Mouse (Mus musculus) heart, adult 2 months (tissue): Measurements from ENCODE around the gene Fgfr2.
"Not testable (repeated sequence)": the region's sequence is repeated elsewhere in the genome, so short reads cannot be mapped to it uniquely, and the experiment has no call there.

Source experiments
- CTCF ChIP-seq: fragments of 200-600 bp; IDR thresholded peaks from 2 replicates; pipeline ENCODE4 v1.8.1; 2022; ENCODE audit warnings: antibody characterized with exemption, mild to moderate bottlenecking, moderate library complexity
- POLR2A ChIP-seq: fragments of 200-500 bp; IDR thresholded peaks from 2 replicates; pipeline ENCODE4 v1.6.1; 2011; ENCODE audit warnings: mild to moderate bottlenecking, low read depth, low read length, control low read depth; ENCODE audit not compliant: insufficient read depth

DNA sequence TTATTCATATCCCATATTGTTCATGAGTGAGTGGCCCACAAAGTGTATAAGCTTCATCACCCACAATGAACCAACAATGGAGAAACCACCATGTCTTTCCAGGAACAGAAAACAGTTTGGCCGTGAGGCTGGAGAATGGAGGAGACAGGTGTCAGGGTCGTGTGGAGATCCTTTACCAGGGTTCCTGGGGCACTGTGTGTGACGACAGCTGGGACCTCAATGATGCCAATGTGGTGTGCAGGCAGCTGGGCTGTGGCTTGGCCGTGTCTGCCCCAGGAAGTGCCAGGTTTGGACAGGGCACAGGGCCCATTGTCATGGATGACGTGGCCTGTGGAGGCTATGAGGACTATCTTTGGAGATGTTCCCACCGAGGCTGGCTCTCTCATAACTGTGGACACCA is 2049.1 kb downstream of the Fgfr2 start:
- TF ChIP-seq POLR2A, CTCF: not testable (repeated sequence)
